Mouse (Mus musculus) spleen, adult 2 months (tissue): ENCODE measurements at regions not wholly inside any gene's neighbourhood (a gene's known extent, or its start where the extent isn't known, plus 50 kb on each side); places are given as distances from the start of the nearest gene placed in this dataset.

Experiments used
- DNase-seq, 2 experiments: peaks; one replicate each; pipeline versions ENCODE4 v3.0.0 to v3.0.0-alpha.2; 2012 to 2021; ENCODE audit warnings: low spot score in 2 of 2, low read depth in 1 of 2
- H3K27ac ChIP-seq: fragments of 200-500 bp; 2 replicates; pipeline ENCODE4 v1.5.1; 2012; ENCODE audit warnings: low read length, inconsistent platforms; ENCODE audit not compliant: insufficient read depth
- H3K27me3 ChIP-seq: fragments of 200-500 bp; 2 replicates; pipeline ENCODE4 v1.6.1; 2012; ENCODE audit warnings: mild to moderate bottlenecking, moderate library complexity, low read length, inconsistent platforms; ENCODE audit not compliant: control insufficient read depth, insufficient read depth
- H3K36me3 ChIP-seq: fragments of 200-500 bp; 2 replicates; pipeline ENCODE4 v1.6.1; 2012; ENCODE audit warnings: mild to moderate bottlenecking, low read length, inconsistent platforms; ENCODE audit not compliant: control insufficient read depth, insufficient read depth
- H3K4me1 ChIP-seq: fragments of 200-500 bp; 2 replicates; pipeline ENCODE4 v1.6.1; 2011; ENCODE audit warnings: inconsistent platforms; ENCODE audit not compliant: control insufficient read depth, insufficient read depth, insufficient read length
- H3K4me3 ChIP-seq: fragments of 200-500 bp; 2 replicates; pipeline ENCODE4 v1.5.1; 2011; ENCODE audit warnings: mild to moderate bottlenecking, inconsistent platforms; ENCODE audit not compliant: insufficient read depth, insufficient read length; ENCODE audit errors: extremely low read depth
- CTCF ChIP-seq: fragments of 200-500 bp; IDR thresholded peaks from 2 replicates; pipeline ENCODE4 v1.5.1; 2011; ENCODE audit warnings: mild to moderate bottlenecking, inconsistent platforms; ENCODE audit not compliant: insufficient read depth, insufficient read length, insufficient replicate concordance; ENCODE audit errors: extremely low read depth
- POLR2A ChIP-seq: fragments of 200-500 bp; IDR thresholded peaks from 2 replicates; pipeline ENCODE4 v1.6.1; 2011; ENCODE audit warnings: low read depth, low read length, inconsistent platforms
- WGBS: fragments of 180-500 bp; shearing (Covaris S2); methylation state at CpG from one replicate; pipeline ENCODE4 v1.1.7; 2018; 5-methylcytosine and 5-hydroxymethylcytosine counted together

DNA sequence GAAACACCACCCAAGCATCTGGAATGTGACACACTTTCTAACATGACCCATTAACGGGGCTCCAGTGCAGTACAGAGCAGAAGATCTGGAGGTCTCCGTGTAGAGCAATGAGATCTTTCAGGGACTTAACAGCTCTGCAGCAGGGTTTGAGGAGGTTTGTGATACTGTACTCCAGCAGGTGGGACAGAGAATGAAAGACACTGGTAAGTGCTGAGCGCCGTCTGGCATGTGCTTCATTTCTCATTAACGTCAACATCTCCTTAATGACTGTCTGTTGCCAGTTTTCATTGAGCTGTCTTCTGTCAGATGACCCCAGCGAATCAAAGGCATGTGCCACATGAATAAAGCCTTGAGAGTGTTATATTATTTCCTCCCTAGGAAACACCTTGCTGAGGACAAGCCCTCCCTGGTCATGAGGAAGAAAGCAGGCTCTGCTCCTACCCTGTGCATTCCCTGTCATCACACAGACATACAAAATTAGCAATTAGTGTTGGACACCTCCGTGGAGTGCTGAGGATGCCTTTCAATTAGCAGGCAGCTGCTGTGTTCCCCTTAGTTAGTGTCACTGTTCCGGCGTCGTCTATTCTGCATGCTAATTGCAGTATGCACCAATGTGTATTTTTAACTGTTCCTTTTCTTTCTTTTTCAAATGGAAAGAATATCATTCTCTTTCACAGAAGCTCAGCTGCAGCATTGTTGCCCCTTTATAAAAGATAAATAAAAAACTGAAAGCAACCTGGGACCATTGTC is 744.4 kb upstream of the Lrrc6 start:
- no peaks in the 10 kb centered on the region for H3K27me3 ChIP-seq
- H3K4me1 ChIP-seq, result no peaks in the 10 kb centered on the region
- H3K4me3 ChIP-seq, result no peak overlapping the region
- no peak overlapping the region for H3K27ac ChIP-seq
- DNase-seq, result no peak
- no peaks in the 10 kb centered on the region for H3K36me3 ChIP-seq
- 62% methylated on average over 10 of the region's 10 CpGs for WGBS
- TF ChIP-seq POLR2A, result no peak
- TF ChIP-seq CTCF, result no peak

DNA sequence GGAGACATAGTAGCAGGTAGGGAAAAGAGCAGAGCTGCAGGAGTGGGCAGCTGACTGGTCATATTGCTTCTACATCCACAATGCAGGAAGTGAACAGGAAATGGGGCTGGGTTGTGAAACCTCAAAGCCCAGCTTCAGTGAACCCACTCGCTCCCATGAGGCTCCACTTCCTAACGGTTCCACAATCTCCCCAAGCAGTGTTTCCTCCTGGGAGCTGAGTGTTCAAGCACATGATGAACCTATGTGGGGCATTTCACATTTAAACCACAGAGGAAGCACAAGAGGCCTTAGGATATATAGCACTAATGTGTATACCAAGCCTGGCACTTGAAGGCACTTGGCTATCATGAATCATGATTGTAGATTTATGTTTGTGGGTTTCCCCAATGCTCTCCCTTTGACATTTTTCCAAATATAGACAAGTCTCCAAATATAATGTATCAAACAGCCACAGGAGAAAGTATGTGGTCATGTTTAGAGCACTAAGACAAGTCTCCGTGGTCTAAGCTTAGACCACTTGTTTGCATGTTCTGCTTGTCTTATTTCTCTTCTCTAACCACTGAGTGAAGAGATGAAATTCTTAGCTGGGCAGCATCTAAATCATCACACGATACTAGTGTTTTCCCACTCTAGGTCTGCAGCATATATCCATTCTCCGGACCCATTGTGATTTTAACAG is 734.5 kb upstream of the Lrrc6 start:
- H3K27me3 ChIP-seq, result no peaks in the 10 kb centered on the region
- DNase-seq, result peak in 1 of 2 experiments; percentile 10
- TF ChIP-seq CTCF, result no peak
- no peak for TF ChIP-seq POLR2A
- H3K27ac ChIP-seq, result no peak overlapping the region
- H3K4me1 ChIP-seq, result peaks cover 4% of the 10 kb centered on the region
- WGBS, result 18% methylated on average over 5 of the region's 5 CpGs
- H3K4me3 ChIP-seq, result no peak overlapping the region
- no peaks in the 10 kb centered on the region for H3K36me3 ChIP-seq

DNA sequence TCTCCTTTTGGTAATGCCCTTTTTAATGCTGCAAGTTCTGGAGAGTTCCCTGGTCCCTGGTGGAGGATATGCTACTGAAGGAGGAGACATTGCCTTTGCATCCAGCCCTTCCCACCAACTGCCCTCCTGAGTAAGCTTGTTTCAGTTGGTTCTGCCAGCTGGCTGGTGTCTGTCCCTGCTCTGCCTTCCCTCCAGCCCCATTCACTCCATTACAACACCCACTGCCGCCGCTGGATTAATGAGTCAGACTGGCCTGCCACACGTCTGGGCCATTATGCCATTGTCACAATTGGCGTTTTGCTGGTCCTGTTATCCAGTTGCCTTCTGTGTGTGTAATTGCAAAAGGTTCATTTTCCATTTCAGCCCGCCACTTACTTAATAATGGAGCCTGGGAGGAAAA is 728.6 kb upstream of the Lrrc6 start:
- H3K27ac ChIP-seq, result no peak overlapping the region
- DNase-seq, result no peak
- H3K27me3 ChIP-seq, result no peaks in the 10 kb centered on the region
- TF ChIP-seq POLR2A (no peak), CTCF (no peak)
- H3K4me3 ChIP-seq, result no peak overlapping the region
- 93% methylated on average over 5 of the region's 5 CpGs for WGBS
- H3K36me3 ChIP-seq, result no peaks in the 10 kb centered on the region
- H3K4me1 ChIP-seq, result no peaks in the 10 kb centered on the region

DNA sequence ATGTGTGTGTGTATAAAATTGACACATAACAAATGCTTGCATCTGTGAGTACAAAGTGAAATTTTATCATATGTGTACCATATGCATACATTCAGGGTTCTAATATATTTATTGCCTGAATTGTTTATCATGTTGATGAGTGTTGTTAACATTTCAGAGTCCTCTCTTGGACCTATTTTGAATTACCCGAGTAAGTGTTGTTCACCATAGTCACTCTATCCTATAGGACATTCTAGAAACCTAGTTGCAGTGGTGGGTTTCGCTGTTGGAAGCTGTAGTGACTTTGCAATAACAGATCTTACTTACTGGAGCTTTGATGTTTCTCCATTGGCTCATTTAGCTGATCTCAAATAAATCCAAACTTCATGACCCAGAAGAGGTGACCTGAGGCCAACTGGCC is 727.9 kb upstream of the Lrrc6 start:
- Histone ChIP-seq H3K27ac (no peak overlapping the region), H3K4me3 (no peak overlapping the region), H3K4me1 (no peaks in the 10 kb centered on the region), H3K36me3 (no peaks in the 10 kb centered on the region), H3K27me3 (no peaks in the 10 kb centered on the region)
- WGBS, result 93% methylated on average over 2 of the region's 2 CpGs
- TF ChIP-seq POLR2A, result no peak
- no peak for TF ChIP-seq CTCF
- DNase-seq, result no peak

DNA sequence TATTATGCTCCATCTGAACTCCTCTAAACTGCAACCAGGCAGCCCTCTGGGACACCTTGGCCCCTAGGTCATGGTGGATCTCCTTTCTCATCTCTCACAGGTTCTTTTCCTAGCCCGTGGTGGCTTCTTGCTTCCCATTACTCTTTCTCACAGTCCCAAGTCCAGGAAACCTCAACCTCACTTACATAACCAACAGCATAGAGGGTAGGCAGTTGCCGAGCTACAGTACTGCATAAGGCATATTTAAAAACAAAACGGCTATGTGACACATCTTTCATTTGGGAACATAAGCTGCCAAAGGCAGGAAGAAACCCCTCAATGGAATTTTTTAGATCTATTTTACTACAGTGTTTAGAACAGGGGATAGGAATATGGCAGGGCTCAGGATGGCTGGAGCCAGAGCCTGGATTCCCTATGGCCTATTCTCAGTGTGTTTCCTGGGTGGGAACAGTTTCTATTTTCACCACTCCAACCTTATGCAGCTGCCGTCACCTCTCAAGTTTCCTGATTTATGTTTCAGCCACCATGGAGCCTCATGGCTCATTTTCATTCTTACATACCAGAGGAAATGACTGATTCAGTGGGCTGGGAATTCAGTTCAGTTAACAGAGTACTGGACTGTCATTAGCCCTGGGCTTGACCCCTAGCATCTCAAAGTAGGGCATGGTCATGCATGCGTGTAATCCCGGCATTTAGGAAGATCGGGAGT is 726.9 kb upstream of the Lrrc6 start:
- Histone ChIP-seq H3K4me1 (no peaks in the 10 kb centered on the region), H3K36me3 (no peaks in the 10 kb centered on the region), H3K4me3 (no peak overlapping the region), H3K27me3 (no peaks in the 10 kb centered on the region), H3K27ac (no peak overlapping the region)
- WGBS, result 65% methylated on average over 7 of the region's 7 CpGs
- DNase-seq, result no peak
- TF ChIP-seq CTCF, result no peak
- TF ChIP-seq POLR2A, result no peak

DNA sequence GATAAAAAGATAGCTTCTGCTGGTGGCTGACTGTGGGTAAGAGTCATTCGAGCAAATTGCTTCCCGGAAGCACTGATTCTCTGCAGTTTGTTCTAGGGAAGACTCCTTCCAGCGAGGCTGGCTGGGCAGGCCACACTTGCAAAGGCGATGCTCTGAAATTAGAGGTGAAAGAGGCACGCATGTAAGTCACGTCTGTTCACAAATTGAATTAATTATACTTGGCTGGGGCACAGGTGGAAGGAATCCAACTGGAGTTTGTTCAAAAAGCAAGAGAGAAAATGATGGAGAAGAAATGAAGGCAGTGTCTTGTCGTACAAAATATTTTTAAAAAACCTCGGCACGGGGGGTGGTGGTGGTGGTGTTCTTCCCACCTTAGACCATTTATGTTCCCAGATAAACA is 726.2 kb upstream of the Lrrc6 start:
- no peak for DNase-seq
- no peak for TF ChIP-seq CTCF
- 89% methylated on average over 9 of the region's 9 CpGs for WGBS

More for the DNA sequence above, 726.2 kb upstream of the Lrrc6 start:
- no peak overlapping the region for H3K4me3 ChIP-seq
- no peak overlapping the region for H3K27ac ChIP-seq
- no peaks in the 10 kb centered on the region for H3K36me3 ChIP-seq
- no peaks in the 10 kb centered on the region for H3K27me3 ChIP-seq
- H3K4me1 ChIP-seq, result no peaks in the 10 kb centered on the region
